Mouse (Mus musculus) heart, adult 10 weeks (tissue): ENCODE results near the gene Gm7951. TPM values are rescaled to one million over a fixed set of nuclear protein-coding genes. Genes with fewer than 3 reads are reported as not detected.

Source experiments
- polyA plus RNA-seq: library from polyadenylated mRNA; stranded (reverse); fragments of 350-450 nt; fragmentation: Illumina TruSeq; extraction: RNeasy Lipid Tissue Mini Kit (QIAGEN cat#74804); gene quantifications from one replicate; pipeline ENCODE4 v1.2.3, GENCODE M21; 2014; ENCODE audit warnings: low read depth, low replicate concordance

Gm7951 gene
- not detected for polyA plus RNA-seq

DNA sequence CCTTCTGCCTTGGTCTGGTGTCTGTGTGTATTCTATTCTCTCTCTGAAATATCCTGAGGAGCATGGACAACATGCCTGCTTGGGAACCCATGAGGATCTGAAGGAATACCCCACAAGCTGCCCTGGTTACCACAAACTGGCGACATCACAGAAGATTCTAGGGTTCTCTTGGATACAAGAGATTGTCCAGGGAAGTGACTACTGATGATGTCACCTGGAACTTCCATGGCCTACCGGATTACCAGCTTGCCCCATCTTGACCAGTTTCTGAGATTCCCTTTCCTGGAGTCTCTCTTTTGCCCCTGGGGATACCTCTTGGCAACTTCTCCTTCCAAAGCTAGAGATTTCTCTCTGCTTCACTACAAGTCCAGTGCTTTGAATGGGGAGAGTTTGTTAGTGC lies at the start of gene Gm7951:
Gene Gm7951 (minus strand): TSS at position 101 of the 400 bp plus-strand sequence.

DNA sequence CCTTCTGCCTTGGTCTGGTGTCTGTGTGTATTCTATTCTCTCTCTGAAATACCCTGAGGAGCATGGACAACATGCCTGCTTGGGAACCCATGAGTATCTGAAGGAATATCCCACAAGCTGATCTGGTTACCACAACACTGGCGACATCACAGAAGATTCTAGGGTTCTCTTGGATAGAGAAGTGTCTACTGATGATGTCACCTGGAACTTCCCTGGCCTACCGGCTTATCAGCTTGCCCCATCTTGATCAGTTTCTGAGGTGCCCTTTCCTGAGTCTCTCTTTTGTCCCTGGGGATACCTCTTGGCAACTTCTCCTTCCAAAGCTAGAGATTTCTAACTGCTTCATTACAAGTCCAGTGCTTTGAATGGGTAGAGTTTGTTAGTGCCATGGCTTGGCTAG lies 45.4 kb upstream of the Gm7951 start, which contains the start of gene Gm17027:
Gene Gm17027 (minus strand): TSS at position 101 of the 400 bp plus-strand sequence.

Other genes with a start within 250 kb of the Gm7951 start
- not detected for gene Gm7980, start 210.1 kb downstream of the Gm7951 start, polyA plus RNA-seq
- not detected for gene 1700049E17Rik1, start 192.4 kb downstream of the Gm7951 start, polyA plus RNA-seq
- not detected for gene 1700024B05Rik, start 173.4 kb downstream of the Gm7951 start, polyA plus RNA-seq
- not detected for gene Gm6401, start 149.4 kb downstream of the Gm7951 start, polyA plus RNA-seq
- gene Gm3543, start 134.0 kb downstream of the Gm7951 start, polyA plus RNA-seq: not detected
- gene Gm17027, start 45.3 kb upstream of the Gm7951 start, polyA plus RNA-seq: not detected
- not detected for gene Gm3573, start 73.4 kb upstream of the Gm7951 start, polyA plus RNA-seq
- not detected for gene Gm17026, start 142.7 kb upstream of the Gm7951 start, polyA plus RNA-seq
- not detected for gene Gm9611, start 180.0 kb upstream of the Gm7951 start, polyA plus RNA-seq
- gene Gm7995, start 192.8 kb upstream of the Gm7951 start, polyA plus RNA-seq: not detected